Mouse (Mus musculus) intestine, embryonic 14.5 days (tissue): ENCODE results near the gene Fam214a. TPM values are rescaled to one million over a fixed set of nuclear protein-coding genes. Genes with fewer than 3 reads are reported as not detected.
A peak's percentile ranks its signal among the peaks of the same experiment; 100 is the strongest.

Experiments
- ATAC-seq: fragments of 200-750 bp; cut with Nextera tagmentation; replicated peaks from 2 replicates; pipeline ENCODE4 v1.8.0; 2017; ENCODE audit warnings: low read depth, moderate number of reproducible peaks, moderate TSS enrichment, moderate library complexity; ENCODE audit not compliant: low FRiP score, low TSS enrichment
- DNase-seq: peaks from one replicate; pipeline ENCODE4 v3.0.0-alpha.2; 2018; ENCODE audit warnings: low spot score
- H3K27ac ChIP-seq: fragments of 300-500 bp; sonication (generic); 2 replicates; pipeline ENCODE4 v1.5.1; 2014; ENCODE audit warnings: low read depth, mild to moderate bottlenecking, control low read depth
- H3K27me3 ChIP-seq: fragments of 300-500 bp; sonication (generic); replicated peaks from 2 replicates; pipeline ENCODE4 v1.6.1; 2014; ENCODE audit warnings: low read length, control low read depth; ENCODE audit not compliant: control insufficient read depth, insufficient read depth
- H3K36me3 ChIP-seq: fragments of 300-500 bp; sonication (generic); 2 replicates; pipeline ENCODE4 v1.6.1; 2014; ENCODE audit warnings: low read length, control low read depth; ENCODE audit not compliant: control insufficient read depth, insufficient read depth
- H3K4me1 ChIP-seq: fragments of 300-500 bp; sonication (generic); replicated peaks from 2 replicates; pipeline ENCODE4 v1.6.1; 2014; ENCODE audit warnings: low read length, control low read depth, mixed read lengths; ENCODE audit not compliant: control insufficient read depth, insufficient read depth
- H3K4me2 ChIP-seq: fragments of 300-500 bp; sonication (generic); 2 replicates; pipeline ENCODE4 v1.6.1; 2014; ENCODE audit warnings: low read length
- H3K4me3 ChIP-seq: fragments of 300-500 bp; sonication (generic); 2 replicates; pipeline ENCODE4 v1.5.1; 2014; ENCODE audit warnings: low read depth, low read length, control low read depth, mixed read lengths
- H3K9ac ChIP-seq: fragments of 300-500 bp; sonication (generic); 2 replicates; pipeline ENCODE4 v1.6.1; 2014; ENCODE audit warnings: mild to moderate bottlenecking, low read length
- H3K9me3 ChIP-seq: fragments of 300-500 bp; sonication (generic); 2 replicates; pipeline ENCODE4 v1.6.1; 2016; ENCODE audit warnings: low read length, control low read depth; ENCODE audit not compliant: control insufficient read depth
- WGBS: fragments of 180-500 bp; shearing (Covaris S2); extraction: QIAGEN DNeasy Blood & Tissue Kit; methylation state at CpG from one replicate; pipeline ENCODE4 v1.1.7; 2014; 5-methylcytosine and 5-hydroxymethylcytosine counted together
- polyA plus RNA-seq: library from polyadenylated mRNA; unstranded; fragments of >200 nt; fragmentation: Nextera tagmentation; extraction: Ambion mirVana; gene quantifications from 2 replicates; pipeline ENCODE4 v1.2.1, GENCODE M21; 2014

The Fam214a gene
- polyA plus RNA-seq, 1 experiment from 2014 or later, result 8.9 TPM

DNA sequence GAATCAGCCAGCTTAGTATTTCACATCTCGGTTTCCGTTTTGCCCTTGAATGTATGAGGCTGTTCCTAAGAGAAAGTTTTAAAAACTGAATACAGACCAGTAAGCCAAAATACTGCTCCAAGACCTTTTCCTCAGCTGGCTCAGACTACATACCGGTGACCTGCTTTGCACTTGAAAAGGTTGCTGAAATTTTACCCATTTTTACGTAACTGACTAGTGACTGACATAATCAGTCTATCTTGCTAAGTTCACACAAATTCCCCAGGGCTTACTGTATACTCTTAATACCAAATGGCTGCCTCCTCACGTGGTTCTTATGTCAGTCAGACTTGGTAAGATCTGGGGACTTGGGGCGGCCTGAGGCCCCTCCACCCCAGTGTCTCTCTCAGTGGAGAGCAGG, 66.5 kb downstream of the Fam214a start:
- WGBS, result 88% methylated on average over 6 of the region's 6 CpGs
- H3K4me2 ChIP-seq, result no peak overlapping the region
- ATAC-seq (no peak), DNase-seq (no peak)
- H3K27ac ChIP-seq, result no peak overlapping the region
- H3K36me3 ChIP-seq, result peaks cover 13% of the 10 kb centered on the region; the same call in 1 of the 2 replicates
- no peaks in the 10 kb centered on the region for H3K4me1 ChIP-seq
- no peaks in the 10 kb centered on the region for H3K9me3 ChIP-seq
- H3K4me3 ChIP-seq, result no peak overlapping the region
- H3K27me3 ChIP-seq, result no peaks in the 10 kb centered on the region
- H3K9ac ChIP-seq, result no peak overlapping the region

DNA sequence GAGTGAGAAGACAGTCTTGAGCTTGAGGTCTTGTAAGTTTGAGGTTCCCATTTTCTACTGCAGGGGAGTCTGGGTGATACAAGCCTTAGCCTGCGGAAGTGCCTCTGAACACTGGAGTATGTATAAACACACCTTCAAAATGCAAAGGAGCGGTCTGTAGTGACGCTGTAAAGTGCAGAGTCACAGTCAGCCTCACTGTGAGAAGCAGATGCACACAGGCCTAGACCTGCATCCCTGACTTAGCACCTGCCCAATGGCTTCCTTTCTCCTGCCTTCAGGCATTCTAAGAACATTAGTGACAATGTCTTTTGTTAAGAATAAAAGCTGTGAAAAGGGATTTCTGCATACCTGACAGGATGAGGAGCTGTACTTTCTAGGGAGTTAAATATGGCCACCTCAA, 66.9 kb downstream of the Fam214a start:
- H3K27me3 ChIP-seq, result no peaks in the 10 kb centered on the region
- H3K27ac ChIP-seq, result no peak overlapping the region
- peaks cover 13% of the 10 kb centered on the region; the same call in 1 of the 2 replicates for H3K36me3 ChIP-seq
- H3K9me3 ChIP-seq, result no peaks in the 10 kb centered on the region
- no peak overlapping the region for H3K4me3 ChIP-seq
- H3K9ac ChIP-seq, result no peak overlapping the region
- H3K4me1 ChIP-seq, result no peaks in the 10 kb centered on the region
- WGBS, result 48% methylated on average over 3 of the region's 3 CpGs
- no peak for ATAC-seq
- no peak for DNase-seq
- H3K4me2 ChIP-seq, result no peak overlapping the region

DNA sequence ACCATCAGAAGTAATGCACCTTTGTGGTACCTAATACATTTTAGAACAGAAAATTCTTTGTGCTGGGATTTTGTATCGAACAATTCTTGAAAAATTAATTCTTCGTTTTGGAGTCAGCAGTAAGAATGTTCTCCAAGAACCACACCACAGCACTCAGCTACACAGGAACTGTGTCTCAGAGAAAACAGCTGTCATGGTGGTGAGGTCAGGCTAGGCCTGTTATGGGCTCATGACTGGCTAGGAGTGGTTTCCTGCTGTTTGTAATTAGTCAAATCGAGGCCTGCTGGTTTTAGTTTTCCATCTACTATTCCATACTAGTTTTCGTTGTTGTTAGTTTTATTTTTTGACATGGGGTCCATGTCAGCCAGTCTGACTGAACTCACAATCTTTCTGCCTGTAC, 67.9 kb downstream of the Fam214a start:
- no peaks in the 10 kb centered on the region for H3K9me3 ChIP-seq
- no peak for DNase-seq
- H3K4me3 ChIP-seq, result no peak overlapping the region
- H3K4me2 ChIP-seq, result no peak overlapping the region
- peaks cover 9% of the 10 kb centered on the region; the same call in 1 of the 2 replicates for H3K36me3 ChIP-seq
- 80% methylated on average over 4 of the region's 4 CpGs for WGBS
- H3K4me1 ChIP-seq, result no peaks in the 10 kb centered on the region
- no peaks in the 10 kb centered on the region for H3K27me3 ChIP-seq
- no peak overlapping the region for H3K27ac ChIP-seq
- no peak overlapping the region for H3K9ac ChIP-seq
- ATAC-seq, result no peak

DNA sequence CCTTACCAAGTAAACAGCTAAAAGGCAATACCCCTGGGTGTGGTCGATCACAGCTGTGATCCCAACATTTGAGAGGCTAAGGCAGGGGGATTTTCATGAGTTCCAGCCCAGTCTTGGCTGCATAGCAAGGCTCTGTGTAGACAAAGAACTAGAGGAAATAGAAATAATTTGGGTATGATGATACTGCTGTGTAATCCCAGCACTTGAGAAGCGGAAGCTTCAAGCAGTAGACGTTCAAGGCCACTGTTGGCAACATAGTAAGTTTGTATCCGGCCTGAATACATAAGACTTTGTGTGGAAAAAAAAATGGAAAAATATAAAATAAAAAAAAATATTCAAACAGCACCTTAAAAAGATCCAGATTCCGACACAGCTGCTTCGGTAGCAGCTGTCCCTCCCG, 69.9 kb downstream of the Fam214a start:
- Histone ChIP-seq H3K4me1 (no peaks in the 10 kb centered on the region), H3K4me2 (no peak overlapping the region), H3K27ac (no peak overlapping the region), H3K9me3 (no peaks in the 10 kb centered on the region), H3K36me3 (peaks cover 9% of the 10 kb centered on the region; the same call in 1 of the 2 replicates), H3K9ac (no peak overlapping the region), H3K27me3 (no peaks in the 10 kb centered on the region), H3K4me3 (no peak overlapping the region)
- 71% methylated on average over 7 of the region's 7 CpGs for WGBS
- DNase-seq (no peak), ATAC-seq (no peak)

DNA sequence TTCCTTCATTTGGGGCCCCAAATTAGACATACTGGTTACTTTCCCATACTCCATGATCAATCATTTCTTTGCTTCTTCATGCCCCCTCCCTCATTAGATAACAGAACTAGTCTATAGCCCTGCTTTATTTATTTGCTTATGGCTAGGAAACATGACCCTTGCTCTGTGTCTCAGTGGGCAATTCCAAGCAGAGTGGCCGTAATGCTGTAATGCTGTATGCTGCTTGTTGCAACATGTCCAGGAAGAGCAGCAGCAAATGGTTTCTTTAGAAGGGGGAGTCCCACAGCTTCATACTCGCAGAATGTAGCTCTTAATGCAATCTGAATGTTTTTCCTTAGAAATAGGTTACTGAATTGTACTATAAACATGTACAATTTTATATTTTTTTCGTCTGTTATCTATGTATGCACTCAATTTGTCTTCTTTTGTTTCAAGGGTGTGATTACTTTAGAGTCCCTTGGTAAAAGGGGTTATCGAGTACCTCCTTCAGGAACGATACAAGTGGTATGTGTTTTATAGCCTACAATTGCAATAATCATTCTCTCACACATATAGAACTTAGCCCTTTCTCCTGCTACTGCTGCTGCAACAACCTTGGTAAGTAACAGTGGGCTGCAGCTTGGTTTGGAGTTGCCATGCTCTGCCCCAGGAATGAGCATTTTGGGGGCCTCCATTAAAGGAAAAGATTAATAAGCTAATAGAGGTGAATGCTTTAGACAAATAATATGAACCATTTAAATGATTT, 70.6 kb downstream of the Fam214a start:
- no peak overlapping the region for H3K9ac ChIP-seq
- H3K9me3 ChIP-seq, result no peaks in the 10 kb centered on the region
- ATAC-seq (no peak), DNase-seq (no peak)
- 0 out of 2 replicates have a peak, but pooled peaks cover 5% of the 10 kb centered on the region for H3K36me3 ChIP-seq
- H3K4me1 ChIP-seq, result no peaks in the 10 kb centered on the region
- no peaks in the 10 kb centered on the region for H3K27me3 ChIP-seq
- H3K4me2 ChIP-seq, result no peak overlapping the region
- no peak overlapping the region for H3K4me3 ChIP-seq
- 57% methylated on average over 5 of the region's 5 CpGs for WGBS
- no peak overlapping the region for H3K27ac ChIP-seq

DNA sequence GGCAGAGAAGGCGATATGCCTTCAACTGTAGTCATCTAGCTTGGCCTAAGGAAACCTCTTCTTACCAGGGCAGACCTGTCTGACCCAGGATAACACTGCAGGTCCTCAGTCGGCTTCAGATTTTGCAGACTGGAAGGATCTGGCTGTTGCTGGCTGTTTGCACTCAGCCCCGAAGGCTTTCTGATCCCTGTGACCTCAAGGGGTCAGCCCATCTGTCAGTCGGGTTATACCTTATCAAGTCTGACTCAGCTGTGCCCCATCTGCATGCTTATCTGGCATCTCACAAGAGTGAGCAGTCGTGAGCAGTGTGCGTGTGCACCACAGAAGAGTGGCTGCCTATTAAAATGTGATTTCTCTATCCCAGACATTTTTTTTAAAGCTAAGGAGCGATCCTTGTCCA, 71.4 kb downstream of the Fam214a start:
- 38% methylated on average over 7 of the region's 7 CpGs for WGBS
- no peak overlapping the region for H3K9ac ChIP-seq
- ATAC-seq, result 0 out of 2 replicates have a peak, but pooled peaks have one; percentile 15
- no peaks in the 10 kb centered on the region for H3K4me1 ChIP-seq
- 0 out of 2 replicates have a peak, but pooled peaks cover 5% of the 10 kb centered on the region for H3K36me3 ChIP-seq
- no peak for DNase-seq
- H3K27me3 ChIP-seq, result no peaks in the 10 kb centered on the region
- no peak overlapping the region for H3K4me3 ChIP-seq
- no peaks in the 10 kb centered on the region for H3K9me3 ChIP-seq
- H3K27ac ChIP-seq, result no peak overlapping the region
- H3K4me2 ChIP-seq, result no peak overlapping the region

DNA sequence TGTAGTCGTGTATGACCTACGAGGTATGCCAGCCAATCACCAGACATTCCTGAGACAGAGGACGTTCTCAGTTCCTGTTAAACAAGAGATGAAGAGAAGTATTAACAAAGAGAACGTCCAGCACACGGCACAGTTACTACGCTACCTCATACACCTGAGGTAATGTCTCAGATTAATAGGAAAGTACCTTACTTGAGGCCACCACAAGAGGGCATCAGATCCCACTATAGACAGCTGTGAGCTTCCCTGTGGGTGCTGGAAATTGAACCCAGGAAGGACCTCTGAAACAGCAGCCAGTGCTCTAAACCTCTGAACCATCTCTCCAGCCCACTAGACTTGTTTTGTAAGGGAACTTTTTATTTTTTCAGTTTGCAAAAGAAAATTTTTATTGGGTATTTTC, 73.0 kb downstream of the Fam214a start:
- Histone ChIP-seq H3K36me3 (no peaks in the 10 kb centered on the region), H3K9ac (no peak overlapping the region), H3K4me3 (no peak overlapping the region), H3K9me3 (no peaks in the 10 kb centered on the region), H3K4me2 (no peak overlapping the region), H3K4me1 (no peaks in the 10 kb centered on the region), H3K27ac (no peak overlapping the region), H3K27me3 (no peaks in the 10 kb centered on the region)
- ATAC-seq (no peak), DNase-seq (no peak)
- 73% methylated on average over 6 of the region's 6 CpGs for WGBS

DNA sequence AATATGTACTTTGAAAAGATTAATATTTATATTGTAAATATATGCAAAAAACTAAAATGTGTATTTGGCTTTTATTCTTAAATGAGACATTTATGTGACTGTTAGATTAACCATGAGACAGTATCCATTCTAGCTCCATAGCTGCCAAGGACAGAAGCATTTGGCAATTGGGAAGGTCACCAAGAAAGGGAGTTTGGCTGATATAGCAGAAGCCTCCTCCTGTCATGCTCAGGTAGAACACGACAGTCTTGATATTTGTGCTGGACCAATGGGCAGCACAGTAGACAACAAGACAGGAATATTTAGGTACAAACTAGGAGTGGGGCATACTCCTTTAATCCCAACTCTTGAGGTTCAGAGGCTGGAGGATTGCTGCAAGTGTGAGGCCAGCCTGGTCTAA, 79.7 kb downstream of the Fam214a start:
- H3K4me2 ChIP-seq, result no peak overlapping the region
- H3K27me3 ChIP-seq, result no peaks in the 10 kb centered on the region
- ATAC-seq, result no peak
- H3K36me3 ChIP-seq, result no peaks in the 10 kb centered on the region
- DNase-seq, result peak; percentile 7
- H3K4me1 ChIP-seq, result no peaks in the 10 kb centered on the region
- no peak overlapping the region for H3K27ac ChIP-seq
- 97% methylated on average over 1 of the region's 1 CpGs for WGBS
- no peak overlapping the region for H3K9ac ChIP-seq
- H3K4me3 ChIP-seq, result no peak overlapping the region
- no peaks in the 10 kb centered on the region for H3K9me3 ChIP-seq

DNA sequence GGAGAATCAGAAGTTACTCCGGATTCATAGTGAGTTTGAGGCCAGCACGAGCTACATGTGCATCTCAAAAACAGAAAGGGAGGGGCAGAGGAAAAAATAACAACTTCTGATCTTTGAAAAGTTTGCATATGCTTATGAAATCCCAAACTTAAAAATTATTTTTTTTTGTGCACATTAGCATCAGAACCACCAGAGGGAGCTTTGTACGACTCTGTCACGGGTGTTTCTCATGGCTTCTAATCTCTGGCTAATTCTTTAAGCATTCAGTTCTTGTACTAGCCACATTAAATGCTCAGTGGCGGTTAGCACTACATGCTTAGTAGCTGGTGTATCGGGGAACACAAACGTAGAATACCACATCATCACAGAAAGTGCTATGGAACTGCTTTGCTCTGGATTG, 80.5 kb downstream of the Fam214a start:
- peak; percentile 48 for DNase-seq
- Histone ChIP-seq H3K4me1 (no peaks in the 10 kb centered on the region), H3K27ac (no peak overlapping the region), H3K9ac (no peak overlapping the region), H3K27me3 (no peaks in the 10 kb centered on the region), H3K4me2 (no peak overlapping the region), H3K4me3 (no peak overlapping the region), H3K9me3 (no peaks in the 10 kb centered on the region), H3K36me3 (no peaks in the 10 kb centered on the region)
- no peak for ATAC-seq
- 61% methylated on average over 7 of the region's 7 CpGs for WGBS
